8 mouse cellular contexts compared by ENCODE assay signal in genomic region chr4:45964771-45965439, GRCm38 (mm10). TPM values are rescaled to one million over a fixed set of nuclear protein-coding genes. Genes with fewer than 3 reads are reported as not detected.
DNase-seq lines count a peak whose midpoint lies in the region; ATAC-seq and TF ChIP-seq lines count a peak whose summit lies in the region.

Tdrd7 (plus strand) TSS chr4:45965334.

- no peak within 1 kb of the TSS; the same call in 1 of the 2 replicates for H3K9ac ChIP-seq in intestine, embryonic 15.5 days
- peak within 1 kb of the TSS; percentile 43; the same call in 1 of the 2 replicates for H3K9ac ChIP-seq in limb, embryonic 13.5 days
- no peak within 1 kb of the TSS for H3K9ac ChIP-seq in midbrain, embryonic 16.5 days (ENCODE audit: low read depth, low read length)

- DNase-seq in gastrocnemius, adult 2 months = no peak
- no peak for DNase-seq in gastrocnemius, postnatal 36 days
- DNase-seq in spleen, postnatal 4 days (ENCODE audit: low spot score in 2 of 2) = no peak
- no peak for DNase-seq in B cell, adult 2 months

- TF ChIP-seq CTCF in gastrocnemius, adult 2 months (IDR thresholded peaks at IDR 0.05) = no peak
- no peak for TF ChIP-seq CTCF in embryonic fibroblast, embryonic 13.5 days (IDR thresholded peaks at IDR 0.05; ENCODE audit: borderline replicate concordance, insufficient read depth, low read length)

- TF ChIP-seq POLR2A in embryonic fibroblast, embryonic 13.5 days (IDR thresholded peaks at IDR 0.05; ENCODE audit: low read depth, low read length) = no peak

- 54% methylated on average over 10 of the region's 10 CpGs for WGBS in intestine, embryonic 15.5 days
- 77% methylated on average over 10 of the region's 10 CpGs for WGBS in limb, embryonic 13.5 days
- 82% methylated on average over 10 of the region's 10 CpGs for WGBS in midbrain, embryonic 16.5 days

- H3K27ac ChIP-seq in gastrocnemius, adult 2 months = peak within 1 kb of the TSS; percentile 25
- peak within 1 kb of the TSS; percentile 19; the same call in 1 of the 2 replicates for H3K27ac ChIP-seq in embryonic fibroblast, embryonic 13.5 days (ENCODE audit: insufficient read depth, low read length)
- peak within 1 kb of the TSS; percentile 80 for H3K27ac ChIP-seq in intestine, embryonic 15.5 days
- H3K27ac ChIP-seq in limb, embryonic 13.5 days = no peak within 1 kb of the TSS
- no peak within 1 kb of the TSS for H3K27ac ChIP-seq in midbrain, embryonic 16.5 days (ENCODE audit: low read length)

- H3K4me2 ChIP-seq in intestine, embryonic 15.5 days (replicated peaks) = peak within 1 kb of the TSS; percentile 27
- peak within 1 kb of the TSS; percentile 45 for H3K4me2 ChIP-seq in limb, embryonic 13.5 days (replicated peaks)
- no peak within 1 kb of the TSS for H3K4me2 ChIP-seq in midbrain, embryonic 16.5 days (ENCODE audit: low read length)

- peak within 1 kb of the TSS; percentile 36 for H3K4me3 ChIP-seq in gastrocnemius, adult 2 months
- H3K4me3 ChIP-seq in embryonic fibroblast, embryonic 13.5 days (ENCODE audit: insufficient read depth, low read length) = no peak within 1 kb of the TSS
- no peak within 1 kb of the TSS for H3K4me3 ChIP-seq in intestine, embryonic 15.5 days (replicated peaks)
- H3K4me3 ChIP-seq in limb, embryonic 13.5 days = peak within 1 kb of the TSS; percentile 8; the same call in 1 of the 2 replicates
- H3K4me3 ChIP-seq in midbrain, embryonic 16.5 days (ENCODE audit: low read depth, low read length) = no peak within 1 kb of the TSS

- no peaks in the 10 kb centered on the region for H3K27me3 ChIP-seq in intestine, embryonic 15.5 days (replicated peaks)
- no peaks in the 10 kb centered on the region for H3K27me3 ChIP-seq in limb, embryonic 13.5 days
- H3K27me3 ChIP-seq in midbrain, embryonic 16.5 days (ENCODE audit: control insufficient read depth, insufficient read depth, low read depth, low read length) = no peaks in the 10 kb centered on the region; the same call in 1 of the 2 replicates

- intact Hi-C loops in gastrocnemius, adult 2 months (cut with DNase I) = no loop called here
- intact Hi-C loops in gastrocnemius, postnatal 36 days (cut with DNase I) = no loop called here

- no peaks in the 10 kb centered on the region for H3K36me3 ChIP-seq in intestine, embryonic 15.5 days
- no peaks in the 10 kb centered on the region for H3K36me3 ChIP-seq in limb, embryonic 13.5 days
- no peaks in the 10 kb centered on the region for H3K36me3 ChIP-seq in midbrain, embryonic 16.5 days (ENCODE audit: control insufficient read depth, insufficient read depth, low read length)

- H3K9me3 ChIP-seq in intestine, embryonic 15.5 days = no peaks in the 10 kb centered on the region
- H3K9me3 ChIP-seq in limb, embryonic 13.5 days = no peaks in the 10 kb centered on the region
- no peaks in the 10 kb centered on the region for H3K9me3 ChIP-seq in midbrain, embryonic 16.5 days (replicated peaks; ENCODE audit: control insufficient read depth, low read length, poor library complexity, severe bottlenecking)

- peaks cover 9% of the 10 kb centered on the region for H3K4me1 ChIP-seq in embryonic fibroblast, embryonic 13.5 days (ENCODE audit: control insufficient read depth, insufficient read depth, low read length)
- H3K4me1 ChIP-seq in intestine, embryonic 15.5 days (replicated peaks) = peaks cover 27% of the 10 kb centered on the region; the same call in 1 of the 2 replicates
- H3K4me1 ChIP-seq in limb, embryonic 13.5 days = peaks cover 10% of the 10 kb centered on the region
- H3K4me1 ChIP-seq in midbrain, embryonic 16.5 days (ENCODE audit: control insufficient read depth, insufficient read depth, low read length) = peaks cover 17% of the 10 kb centered on the region

- ATAC-seq in intestine, embryonic 15.5 days = peak; percentile 27; the same call in 1 of the 2 replicates
- no peak for ATAC-seq in limb, embryonic 13.5 days (ENCODE audit: low FRiP score, low read depth)
- no peak for ATAC-seq in midbrain, embryonic 16.5 days

RNA-seq across cellular contexts. Expression of gene Tdrd7, which starts in this region (rescaled TPM):
- 1 to 10 TPM; 8.8 to 9.3 TPM for total RNA-seq in gastrocnemius, adult 2 months (2021)
- 1 to 10 TPM; 7.4 to 8.1 TPM for total RNA-seq in gastrocnemius, postnatal 36 days (2021)
- polyA plus RNA-seq in embryonic fibroblast, embryonic 13.5 days (2011; ENCODE audit: insufficient read length, low read depth, missing spikeins) = 22.0 and 25.6 TPM in 2 replicates
- polyA plus RNA-seq in intestine, embryonic 15.5 days (2015; fragmentation: Nextera tagmentation; extraction: Ambion mirVana) = 27.1 and 29.0 TPM in 2 replicates
- polyA plus RNA-seq in limb, embryonic 13.5 days (2015; fragmentation: Nextera tagmentation; extraction: Ambion mirVana) = 9.8 and 10.3 TPM in 2 replicates
- 24.9 and 26.1 TPM in 2 replicates for polyA plus RNA-seq in midbrain, embryonic 16.5 days (2015; fragmentation: Nextera tagmentation; extraction: Ambion mirVana)

Comparison
In these comparisons a context has a peak if more than half of its experiments do, and no peak if none do; other contexts are left out.
1. H3K27ac ChIP-seq: peak in gastrocnemius, adult 2 months (single experiment), embryonic fibroblast, embryonic 13.5 days (single experiment) and intestine, embryonic 15.5 days (single experiment); none in limb, embryonic 13.5 days (single experiment) and midbrain, embryonic 16.5 days (single experiment).
2. H3K4me3 ChIP-seq: peak in gastrocnemius, adult 2 months (single experiment) and limb, embryonic 13.5 days (single experiment); none in embryonic fibroblast, embryonic 13.5 days (single experiment), intestine, embryonic 15.5 days (single experiment) and midbrain, embryonic 16.5 days (single experiment).